Mouse (Mus musculus) midbrain, postnatal 0 days (tissue): ENCODE measurements around the gene Pnpla7. TPM values are rescaled to one million over a fixed set of nuclear protein-coding genes. Genes with fewer than 3 reads are reported as not detected.
A peak's percentile ranks its signal among the peaks of the same experiment; 100 is the strongest.

Experiments used
- ATAC-seq: fragments of 200-750 bp; cut with Nextera tagmentation; 2 replicates; pipeline ENCODE4 v1.8.0; 2017; ENCODE audit warnings: moderate number of reproducible peaks, mild to moderate bottlenecking, moderate TSS enrichment, moderate library complexity; ENCODE audit not compliant: low FRiP score
- DNase-seq: peaks from one replicate; pipeline ENCODE4 v3.0.0-alpha.2; 2015; ENCODE audit warnings: low spot score
- H3K27ac ChIP-seq: fragments of 300-500 bp; sonication (generic); 2 replicates; pipeline ENCODE4 v1.5.1; 2014; ENCODE audit warnings: low read depth, mild to moderate bottlenecking, low read length, mixed read lengths
- H3K27me3 ChIP-seq: fragments of 300-500 bp; sonication (generic); 2 replicates; pipeline ENCODE4 v1.6.1; 2014; ENCODE audit warnings: low read length, control low read depth, mixed read lengths; ENCODE audit not compliant: insufficient read depth
- H3K36me3 ChIP-seq: fragments of 300-500 bp; sonication (generic); 2 replicates; pipeline ENCODE4 v1.6.1; 2014; ENCODE audit warnings: low read length, control low read depth, mixed read lengths; ENCODE audit not compliant: insufficient read depth
- H3K4me1 ChIP-seq: fragments of 300-500 bp; sonication (generic); 2 replicates; pipeline ENCODE4 v1.6.1; 2014; ENCODE audit warnings: mild to moderate bottlenecking, control low read depth, antibody characterized with exemption, low read length, mixed read lengths; ENCODE audit not compliant: insufficient read depth
- H3K4me2 ChIP-seq: fragments of 300-500 bp; sonication (generic); 2 replicates; pipeline ENCODE4 v1.6.1; 2014; ENCODE audit warnings: low read depth, mild to moderate bottlenecking, low read length, mixed read lengths; ENCODE audit not compliant: poor library complexity, severe bottlenecking
- H3K4me3 ChIP-seq: fragments of 300-500 bp; sonication (generic); 2 replicates; pipeline ENCODE4 v1.5.1; 2014; ENCODE audit warnings: low read depth, mild to moderate bottlenecking, low read length, moderate library complexity
- H3K9ac ChIP-seq: fragments of 300-500 bp; sonication (generic); replicated peaks from 2 replicates; pipeline ENCODE4 v1.6.1; 2014; ENCODE audit warnings: mild to moderate bottlenecking, low read length, moderate library complexity, mixed read lengths; ENCODE audit not compliant: poor library complexity, severe bottlenecking
- H3K9me3 ChIP-seq: fragments of 300-500 bp; sonication (generic); 2 replicates; pipeline ENCODE4 v1.6.1; 2016; ENCODE audit warnings: low read length, control low read depth
- CTCF ChIP-seq: IDR thresholded peaks from 2 replicates; pipeline ENCODE4 v1.5.1; 2016; ENCODE audit warnings: antibody characterized with exemption, mild to moderate bottlenecking
- WGBS: fragments of 180-500 bp; shearing (Covaris S2); extraction: QIAGEN DNeasy Blood & Tissue Kit; methylation state at CpG from one replicate; pipeline ENCODE4 v1.1.7; 2014; 5-methylcytosine and 5-hydroxymethylcytosine counted together
- microRNA-seq: library from miRNA; unstranded; fragments of <30 nt; microRNA quantifications from one replicate; pipeline ENCODE4, GENCODE M21; 2016; ENCODE audit warnings: borderline number of aligned reads
- polyA plus RNA-seq: library from polyadenylated mRNA; unstranded; fragments of >200 nt; fragmentation: Nextera tagmentation; extraction: Ambion mirVana; gene quantifications from 2 replicates; pipeline ENCODE4 v1.2.1, GENCODE M21; 2015
- total RNA-seq: library from RNA; depleted of rRNA; stranded (reverse); fragments of >200 nt; gene quantifications from 2 replicates; pipeline ENCODE4 v1.2.3, GENCODE M21; 2014; rRNA removed

The Pnpla7 gene
- total and polyA plus RNA-seq, 2 experiments from 2014 or later: 3.2 to 3.6 TPM

DNA sequence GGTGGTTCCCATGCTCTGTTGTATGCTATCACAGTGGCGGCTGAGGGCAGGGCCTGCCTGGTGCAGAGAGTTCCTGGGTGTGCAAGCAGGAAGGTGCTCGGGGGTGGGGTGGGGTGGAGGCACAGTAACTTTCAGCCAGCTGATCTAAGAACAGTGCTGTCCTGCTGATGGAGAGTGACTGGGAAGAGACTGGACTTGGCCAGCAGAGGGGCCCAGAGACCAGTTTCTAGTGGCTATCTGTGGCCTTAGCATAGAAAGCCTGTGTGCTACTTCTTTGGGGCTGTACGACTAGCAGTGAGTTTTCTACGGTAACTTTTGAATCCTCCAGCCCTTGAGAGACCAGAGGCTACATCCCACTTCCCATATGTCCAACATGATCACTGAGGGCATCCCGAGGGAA lies 123.1 kb downstream of the Pnpla7 start:
- ATAC-seq: peak; percentile 66; the same call in 1 of the 2 replicates
- 40% methylated on average over 5 of the region's 5 CpGs for WGBS
- Histone ChIP-seq H3K36me3 (no peaks in the 10 kb centered on the region), H3K9me3 (no peaks in the 10 kb centered on the region), H3K9ac (no peak overlapping the region), H3K4me1 (no peaks in the 10 kb centered on the region), H3K4me3 (no peak overlapping the region), H3K4me2 (no peak overlapping the region), H3K27me3 (no peaks in the 10 kb centered on the region), H3K27ac (no peak overlapping the region)
- peak; percentile 73 for TF ChIP-seq CTCF
- peak; percentile 73 for DNase-seq

DNA sequence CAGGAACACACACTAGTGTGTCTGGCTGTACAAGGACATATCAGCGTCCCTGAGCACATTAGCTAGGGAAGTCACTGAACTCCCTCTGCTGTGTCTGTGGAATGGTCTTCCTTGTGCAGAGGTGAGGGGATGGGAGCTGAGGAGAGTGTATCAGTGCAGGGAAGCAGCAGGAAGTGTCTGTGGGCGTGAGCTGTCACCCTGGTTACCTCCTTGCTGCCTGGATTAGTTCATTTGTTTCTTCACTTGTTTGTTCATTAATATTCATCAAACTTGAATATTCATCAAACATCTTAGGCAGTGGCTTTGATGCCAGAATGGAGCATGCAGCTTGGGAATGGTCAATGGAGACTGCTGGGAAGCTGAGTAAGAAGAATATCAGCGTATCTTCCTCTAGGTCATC lies 123.9 kb downstream of the Pnpla7 start:
- Histone ChIP-seq H3K4me2 (no peak overlapping the region), H3K27ac (no peak overlapping the region), H3K4me1 (no peaks in the 10 kb centered on the region), H3K27me3 (no peaks in the 10 kb centered on the region), H3K36me3 (no peaks in the 10 kb centered on the region), H3K9ac (no peak overlapping the region), H3K4me3 (no peak overlapping the region), H3K9me3 (no peaks in the 10 kb centered on the region)
- DNase-seq (no peak), ATAC-seq (no peak)
- no peak for TF ChIP-seq CTCF
- WGBS: 48% methylated on average over 3 of the region's 3 CpGs

Small RNAs within 50 kb of the gene (microRNA-seq; reads per million reads assigned to microRNA genes)
- gene Gm22875: not detected
- not detected for gene Gm24328
- not detected for gene Mir7664

Other genes with a start within 250 kb of the Pnpla7 start
- gene Cacna1b, start 212.9 kb upstream of the Pnpla7 start, total RNA-seq: 97.6 and 108 TPM in 2 replicates
- 9.2 and 13.3 TPM in 2 replicates for gene Cacna1b, start 212.9 kb upstream of the Pnpla7 start, polyA plus RNA-seq
- gene Ehmt1, start 56.4 kb upstream of the Pnpla7 start, total RNA-seq: 67.8 and 71.0 TPM in 2 replicates
- gene Ehmt1, start 56.4 kb upstream of the Pnpla7 start, polyA plus RNA-seq: 55.3 and 63.3 TPM in 2 replicates
- gene Arrdc1, start 40.8 kb upstream of the Pnpla7 start, total RNA-seq: 55.7 and 62.3 TPM in 2 replicates
- gene Arrdc1, start 40.8 kb upstream of the Pnpla7 start, polyA plus RNA-seq: 44.7 and 46.9 TPM in 2 replicates
- gene Zmynd19, start 26.2 kb upstream of the Pnpla7 start, total RNA-seq: 33.7 and 36.4 TPM in 2 replicates
- 21.4 TPM in 2 replicates for gene Zmynd19, start 26.2 kb upstream of the Pnpla7 start, polyA plus RNA-seq
- gene Dph7, start 13.6 kb upstream of the Pnpla7 start, total RNA-seq: 37.2 and 43.8 TPM in 2 replicates
- 37.1 and 39.6 TPM in 2 replicates for gene Dph7, start 13.6 kb upstream of the Pnpla7 start, polyA plus RNA-seq
- 62.6 and 68.1 TPM in 2 replicates for gene Mrpl41, start 935 bp upstream of the Pnpla7 start, total RNA-seq
- 183 and 197 TPM in 2 replicates for gene Mrpl41, start 935 bp upstream of the Pnpla7 start, polyA plus RNA-seq
- gene Nsmf, start 78.3 kb downstream of the Pnpla7 start, total RNA-seq: 266 and 278 TPM in 2 replicates
- gene Nsmf, start 78.3 kb downstream of the Pnpla7 start, polyA plus RNA-seq: 182 and 187 TPM in 2 replicates
- not detected in 2 replicates for gene Entpd8, start 104.3 kb downstream of the Pnpla7 start, total RNA-seq
- not detected in 2 replicates for gene Entpd8, start 104.3 kb downstream of the Pnpla7 start, polyA plus RNA-seq
- gene Noxa1, start 119.1 kb downstream of the Pnpla7 start, total RNA-seq: not detected in 2 replicates
- not detected in 2 replicates for gene Noxa1, start 119.1 kb downstream of the Pnpla7 start, polyA plus RNA-seq
- 49.2 and 49.9 TPM in 2 replicates for gene Nrarp, start 204.7 kb downstream of the Pnpla7 start, total RNA-seq
- gene Nrarp, start 204.7 kb downstream of the Pnpla7 start, polyA plus RNA-seq: 16.1 and 16.5 TPM in 2 replicates
- gene Tor4a, start 220.9 kb downstream of the Pnpla7 start, total RNA-seq: 1.7 and 3.5 TPM in 2 replicates
- 0.98 and 1.3 TPM in 2 replicates for gene Tor4a, start 220.9 kb downstream of the Pnpla7 start, polyA plus RNA-seq
- gene Nelfb, start 235.5 kb downstream of the Pnpla7 start, total RNA-seq: 87.0 and 101 TPM in 2 replicates
- gene Nelfb, start 235.5 kb downstream of the Pnpla7 start, polyA plus RNA-seq: 90.4 TPM in 2 replicates
- gene Stpg3, start 238.6 kb downstream of the Pnpla7 start, total RNA-seq: 0.38 TPM in 1 of 2 replicates, not detected in the other
- gene Stpg3, start 238.6 kb downstream of the Pnpla7 start, polyA plus RNA-seq: not detected in 2 replicates
- not detected in 2 replicates for gene Fam166a, start 242.7 kb downstream of the Pnpla7 start, total RNA-seq
- gene Fam166a, start 242.7 kb downstream of the Pnpla7 start, polyA plus RNA-seq: 1.5 TPM in 1 of 2 replicates, not detected in the other
- 547 and 625 TPM in 2 replicates for gene Tubb4b, start 248.7 kb downstream of the Pnpla7 start, total RNA-seq
- gene Tubb4b, start 248.7 kb downstream of the Pnpla7 start, polyA plus RNA-seq: 461 and 501 TPM in 2 replicates